Mouse (Mus musculus) gastrocnemius, adult 8-10 months (tissue): Measurements from ENCODE around the gene Lingo3. TPM values are rescaled to one million over a fixed set of nuclear protein-coding genes. Genes with fewer than 3 reads are reported as not detected.
"Not testable (repeated sequence)": the region's sequence is repeated elsewhere in the genome, so short reads cannot be mapped to it uniquely, and the experiment has no call there.

Experiments used
- DNase-seq, 2 experiments: peaks; one replicate each; pipeline ENCODE4 v3.0.0; 2022; ENCODE audit warnings: low spot score in 2 of 2
- total RNA-seq, 4 experiments: library from RNA; stranded (reverse); gene quantifications; 2 replicates each; pipeline ENCODE4 v1.2.4; 2022

The Lingo3 gene
- total RNA-seq, 4 experiments from 2014 or later = 7.4 to 12.5 (median 10.4) TPM

DNA sequence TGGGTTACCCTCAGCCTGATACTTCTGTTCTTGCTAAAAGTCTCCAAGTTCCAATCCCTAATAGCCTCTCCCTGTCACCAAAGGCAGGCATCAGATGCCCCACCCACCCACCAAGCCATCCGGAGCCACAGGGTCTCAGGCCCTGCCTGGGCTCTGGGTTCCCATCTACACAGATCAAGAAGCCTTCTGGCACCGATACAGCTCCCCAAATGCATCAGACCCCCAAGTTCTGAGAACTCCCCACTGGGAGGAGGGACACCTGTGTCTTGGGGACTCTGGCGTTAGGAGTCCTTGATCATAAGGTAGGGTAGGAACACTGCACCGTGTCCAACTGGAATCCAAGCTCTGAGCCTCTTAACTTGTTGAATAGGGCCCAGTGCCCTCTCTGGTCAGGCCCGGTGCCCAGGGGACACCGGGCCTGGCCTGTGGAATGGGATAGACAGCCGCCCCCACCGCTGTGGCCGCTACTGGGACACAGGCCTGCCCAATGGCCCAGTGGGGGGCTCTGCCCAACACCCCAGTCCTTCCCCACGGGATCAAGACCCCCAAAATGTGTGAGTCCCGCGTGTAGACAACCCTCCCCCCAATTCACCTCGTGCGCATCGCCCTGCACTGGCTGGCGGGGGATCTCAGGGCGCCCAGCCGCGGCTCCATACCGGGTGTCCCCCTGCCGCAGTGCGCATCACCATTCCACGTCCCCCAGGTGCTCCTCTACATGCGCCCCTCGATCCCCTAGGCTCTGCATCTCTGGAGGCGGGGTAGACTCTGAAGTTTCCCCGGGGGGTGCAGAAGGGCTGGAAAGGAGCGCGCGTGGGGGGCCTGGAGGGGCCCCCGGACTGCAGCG, 530 bp downstream of the Lingo3 start:
- DNase-seq = no peak

DNA sequence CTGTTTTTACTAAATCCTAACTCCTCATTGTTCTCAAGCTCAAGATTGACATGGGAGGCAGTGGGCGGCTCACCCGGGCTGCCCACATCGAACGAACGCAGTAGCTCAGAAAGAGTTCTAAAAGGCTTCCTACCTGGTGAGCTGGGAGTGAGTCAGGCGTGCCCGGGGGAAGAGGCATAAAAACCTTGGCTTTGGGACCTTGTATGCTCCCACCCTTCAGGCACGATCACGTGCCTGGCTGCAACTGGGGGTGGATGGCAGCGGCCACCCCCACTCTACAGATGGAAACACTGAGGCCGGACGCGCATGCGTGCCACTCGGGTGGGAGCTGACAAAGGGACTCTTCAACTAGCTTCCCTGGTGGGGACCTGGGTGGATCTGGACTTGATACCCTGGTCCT, 1.5 kb downstream of the Lingo3 start:
- no peak for DNase-seq

DNA sequence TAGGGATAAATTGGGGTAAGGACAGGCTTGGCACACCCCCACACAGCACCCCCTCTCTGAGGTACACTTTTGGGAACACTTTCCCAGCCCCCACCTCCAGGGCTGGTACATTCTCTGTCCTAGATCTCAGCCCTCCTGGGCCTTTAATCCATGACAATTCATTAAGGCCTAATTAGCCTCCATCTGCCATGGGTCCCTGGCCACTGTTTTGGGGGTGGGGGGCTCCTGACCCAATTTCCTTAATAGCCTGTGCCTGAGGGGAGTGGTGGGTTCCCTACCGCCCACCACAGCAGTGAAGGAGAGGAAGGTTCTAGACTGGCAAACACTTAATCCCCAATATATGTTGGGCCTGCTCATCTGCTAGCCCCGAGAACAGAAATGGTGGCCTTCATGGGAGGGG, 2.2 kb downstream of the Lingo3 start:
- DNase-seq = no peak

DNA sequence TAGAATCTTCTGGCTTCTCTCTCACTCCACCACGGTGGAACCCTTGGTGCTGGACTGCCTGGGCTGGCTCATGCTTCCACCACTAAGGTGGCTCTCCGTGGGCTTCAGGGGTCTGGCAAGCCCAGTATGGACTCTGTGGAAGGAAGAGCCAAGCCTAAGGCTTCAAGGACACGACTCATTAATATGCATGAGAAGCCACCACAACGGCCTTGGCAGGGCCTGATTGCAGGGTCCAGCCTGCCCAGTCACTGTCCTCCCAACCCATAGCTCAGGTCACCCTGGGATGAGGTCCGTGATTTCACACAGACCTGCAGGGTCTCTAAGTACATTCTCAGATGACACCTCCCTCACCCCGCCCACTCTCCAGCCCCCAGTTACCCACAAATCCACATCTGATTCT, 4.0 kb downstream of the Lingo3 start:
- no peak for DNase-seq

DNA sequence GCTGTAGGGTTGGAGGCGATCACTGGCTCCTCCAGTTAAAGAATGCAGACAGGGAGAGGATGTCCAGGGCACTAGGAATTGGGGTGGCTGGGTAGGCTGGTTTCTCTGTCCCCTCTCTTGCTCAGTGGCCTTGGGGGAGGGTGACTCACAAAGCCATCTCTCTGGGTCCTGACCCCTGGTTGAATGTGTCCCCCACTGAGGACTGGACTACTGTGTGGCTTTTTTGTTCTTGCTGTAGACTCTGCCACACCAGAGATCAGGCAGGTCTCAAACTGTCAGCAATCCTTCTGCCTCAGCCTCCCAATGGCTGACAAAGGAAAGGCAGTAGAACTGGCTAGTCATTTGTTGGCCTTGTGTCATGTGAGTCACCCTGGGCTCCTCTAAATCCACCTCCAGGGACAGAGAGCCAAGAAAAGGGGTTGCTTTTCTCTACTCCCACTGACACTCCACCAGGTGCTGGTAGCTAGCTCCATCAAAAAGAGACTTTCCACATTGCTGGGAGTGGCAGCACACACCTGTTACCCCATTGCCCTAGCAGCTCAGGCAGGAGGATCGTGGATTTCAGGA, 5.4 kb downstream of the Lingo3 start:
- DNase-seq = no peak

DNA sequence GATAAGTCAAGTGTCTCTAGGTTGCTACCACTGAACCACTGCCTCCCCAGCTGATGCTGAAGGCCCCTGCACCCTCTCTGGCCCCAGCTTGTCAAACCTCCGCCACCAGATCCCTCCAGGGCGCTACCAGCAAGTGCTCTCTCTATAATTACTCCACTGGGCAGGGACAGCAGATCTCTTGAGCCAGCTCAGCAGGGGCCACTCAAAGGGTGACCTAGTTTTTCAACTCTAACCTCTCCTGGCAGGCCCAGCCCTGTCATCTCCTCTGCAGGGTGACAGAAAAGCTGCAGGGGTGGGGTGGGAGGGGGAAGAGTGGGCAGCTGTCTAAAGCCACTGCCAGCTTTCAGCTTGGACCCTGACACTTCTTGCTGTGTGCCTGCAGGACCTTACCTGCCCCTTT, 6.0 kb downstream of the Lingo3 start:
- peak; percentile 61 to 77 for DNase-seq

DNA sequence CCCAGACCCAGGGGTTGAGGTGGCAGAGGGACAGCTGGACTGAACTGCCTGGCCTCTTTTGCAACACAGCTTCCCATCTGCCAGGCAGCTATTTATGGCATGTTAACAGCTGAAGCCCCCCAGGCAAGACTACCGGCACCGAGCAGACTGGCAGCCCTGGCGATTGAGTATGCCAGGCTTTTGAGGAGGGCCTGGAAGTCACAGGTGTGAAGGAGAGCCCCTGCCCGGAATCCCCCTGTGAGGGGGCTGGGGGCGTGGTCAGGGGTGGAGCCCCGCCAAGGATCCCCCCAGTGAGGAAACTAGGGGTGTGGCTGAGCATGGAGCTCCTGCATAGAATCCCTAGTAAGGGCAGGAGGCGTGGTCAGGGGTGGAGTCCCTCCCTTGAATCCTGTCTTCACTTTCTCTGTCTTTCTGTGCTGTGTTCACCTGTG, 6.9 kb downstream of the Lingo3 start:
- DNase-seq = peak in 1 of 2 experiments; percentile 48

- no peak for DNase-seq
Observed at GRCm38 (mm10) chr10:80835617-80836016, 8.2 kb downstream of the Lingo3 start.

DNA sequence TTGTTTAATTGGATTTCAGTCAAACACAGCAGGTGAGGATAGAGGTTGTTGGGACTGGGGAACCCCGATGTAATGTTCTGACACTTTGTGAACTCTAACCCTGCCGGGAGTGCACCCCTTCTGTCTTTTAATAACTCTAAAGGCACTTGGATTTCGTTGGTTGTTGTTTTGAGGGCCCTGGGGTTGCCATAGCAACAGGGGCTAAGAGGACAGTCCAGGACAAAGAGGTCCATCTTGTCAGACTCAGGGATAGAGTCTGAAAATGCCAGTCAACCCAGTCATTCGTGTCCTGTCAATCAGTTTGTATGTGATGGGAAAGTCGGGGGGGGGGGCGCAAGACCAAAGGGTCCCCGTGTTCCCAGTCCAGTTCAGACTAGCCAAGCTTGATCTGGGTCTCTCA, 11.0 kb downstream of the Lingo3 start:
- no peak for DNase-seq

DNA sequence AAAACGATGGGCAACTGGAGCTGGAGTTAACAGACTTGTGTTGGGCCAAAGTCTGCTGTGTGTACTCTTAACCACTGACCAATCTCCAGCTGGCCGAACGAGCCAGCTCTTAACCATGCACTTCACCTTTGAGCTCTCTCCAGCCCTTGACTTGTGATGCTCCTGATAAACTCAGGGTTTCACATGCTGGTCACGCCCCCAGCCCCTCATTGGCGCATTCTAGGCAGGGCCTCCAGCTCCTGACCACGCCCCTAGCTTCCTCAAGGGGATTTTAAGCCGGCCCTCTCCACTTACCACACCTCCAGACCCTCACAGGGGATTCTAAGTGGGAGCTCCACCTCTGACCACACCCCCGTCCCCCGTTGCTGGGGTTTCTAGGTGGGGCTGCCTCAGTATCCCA, 12.7 kb downstream of the Lingo3 start:
- peak in 1 of 2 experiments; percentile 40 for DNase-seq

DNA sequence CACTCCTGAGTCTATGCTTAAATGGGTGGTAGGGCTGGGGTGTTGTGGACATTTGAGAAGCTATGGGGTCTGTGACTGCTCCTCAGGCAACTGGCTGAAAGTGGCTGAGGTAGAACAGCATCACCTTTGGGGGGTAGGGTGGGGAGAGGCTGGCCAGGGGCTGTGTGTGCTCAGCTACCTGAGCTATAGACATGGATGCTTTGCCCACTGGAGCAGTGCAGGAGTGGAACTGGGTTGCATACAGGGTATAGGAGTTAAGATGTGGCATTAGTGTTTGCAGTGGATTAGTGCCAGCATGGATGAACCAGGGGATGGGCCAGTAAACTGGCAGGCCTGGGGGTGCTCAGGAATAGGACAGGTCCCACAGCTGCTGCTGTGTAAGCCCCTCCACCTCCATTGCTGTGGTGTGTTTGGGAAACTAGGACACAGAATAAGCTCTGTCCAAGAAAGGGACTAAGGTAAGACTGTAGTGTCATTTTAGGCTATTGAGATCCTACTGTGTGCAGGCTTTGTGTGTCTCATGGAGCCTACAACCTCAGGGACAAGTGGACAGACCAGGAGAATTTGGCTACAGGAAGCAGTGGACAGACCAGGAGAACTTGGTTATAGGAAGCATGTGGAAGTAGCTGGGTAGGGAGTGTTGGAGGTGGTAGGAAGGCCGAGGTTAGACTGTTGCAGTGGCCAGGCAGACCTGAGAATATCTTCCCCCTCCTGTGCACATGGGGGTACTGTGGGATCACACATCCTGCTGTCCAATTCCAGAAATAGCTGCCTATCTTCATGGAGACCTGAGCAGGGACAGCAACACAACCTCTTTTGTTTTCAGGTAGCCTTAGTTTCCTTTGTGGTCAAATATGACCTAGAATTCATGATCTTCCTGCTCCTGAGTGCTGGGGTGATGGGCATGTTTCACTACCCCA, 14.2 kb downstream of the Lingo3 start:
- no peak for DNase-seq

DNA sequence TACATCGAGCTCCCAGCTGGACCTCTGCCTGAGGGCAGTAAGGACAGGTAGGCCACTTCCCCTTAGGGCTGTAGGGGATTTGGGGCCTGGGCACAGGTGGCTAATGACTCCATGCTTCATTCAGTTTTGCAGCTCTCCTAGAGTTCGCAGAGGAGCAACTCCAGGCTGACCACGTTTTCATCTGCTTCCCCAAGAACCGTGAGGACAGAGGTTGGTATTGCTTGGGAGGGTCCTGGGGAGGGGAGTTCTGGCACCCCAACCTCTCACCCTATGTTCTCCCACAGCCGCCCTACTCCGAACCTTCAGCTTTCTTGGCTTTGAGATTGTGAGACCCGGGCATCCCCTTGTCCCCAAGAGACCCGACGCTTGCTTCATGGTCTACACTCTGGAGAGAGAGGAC, 15.3 kb downstream of the Lingo3 start:
- not testable (repeated sequence) for DNase-seq

GRCm38 (mm10) chr10:80827870-80828420, 15.9 kb downstream of the Lingo3 start:
- no peak for DNase-seq

DNA sequence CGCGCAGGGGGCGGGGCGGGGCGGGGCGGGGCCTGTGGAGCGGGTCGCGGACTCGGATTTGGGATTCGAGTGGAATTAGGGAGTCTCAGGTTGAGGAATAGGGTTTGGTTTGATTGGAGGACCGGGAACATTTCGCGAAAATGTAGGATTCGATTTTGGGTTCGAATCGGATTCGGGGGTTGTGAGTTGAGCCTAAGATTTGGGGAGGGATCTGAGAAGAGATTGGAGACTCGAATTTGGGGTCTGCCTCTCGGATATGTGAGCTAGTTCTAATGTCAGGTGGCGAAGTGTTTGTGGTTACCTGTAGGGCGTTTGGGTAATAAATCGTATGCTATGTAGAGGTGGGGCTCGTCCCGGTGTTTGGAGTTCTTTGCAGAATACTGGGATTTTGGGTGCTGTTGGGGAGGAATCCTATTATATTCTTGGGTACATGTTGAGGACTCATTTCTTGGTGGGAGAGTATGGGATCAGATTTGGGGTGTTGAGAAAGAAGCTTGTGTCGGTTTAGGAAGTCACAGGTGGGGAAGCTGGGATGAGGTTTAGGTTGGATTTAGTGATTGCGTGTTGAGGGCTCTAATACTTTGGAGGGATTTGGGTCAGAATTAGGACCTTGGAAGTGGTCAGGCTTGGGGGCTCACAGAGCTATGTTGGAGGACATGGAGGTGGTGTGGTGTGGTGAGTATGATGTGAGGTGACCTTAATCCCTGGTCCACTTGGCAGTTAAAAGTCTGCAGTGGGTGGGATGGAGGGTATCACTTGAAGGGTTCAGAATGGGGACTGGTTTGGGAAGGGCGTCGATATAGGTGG, 16.6 kb downstream of the Lingo3 start:
- DNase-seq = no peak

DNA sequence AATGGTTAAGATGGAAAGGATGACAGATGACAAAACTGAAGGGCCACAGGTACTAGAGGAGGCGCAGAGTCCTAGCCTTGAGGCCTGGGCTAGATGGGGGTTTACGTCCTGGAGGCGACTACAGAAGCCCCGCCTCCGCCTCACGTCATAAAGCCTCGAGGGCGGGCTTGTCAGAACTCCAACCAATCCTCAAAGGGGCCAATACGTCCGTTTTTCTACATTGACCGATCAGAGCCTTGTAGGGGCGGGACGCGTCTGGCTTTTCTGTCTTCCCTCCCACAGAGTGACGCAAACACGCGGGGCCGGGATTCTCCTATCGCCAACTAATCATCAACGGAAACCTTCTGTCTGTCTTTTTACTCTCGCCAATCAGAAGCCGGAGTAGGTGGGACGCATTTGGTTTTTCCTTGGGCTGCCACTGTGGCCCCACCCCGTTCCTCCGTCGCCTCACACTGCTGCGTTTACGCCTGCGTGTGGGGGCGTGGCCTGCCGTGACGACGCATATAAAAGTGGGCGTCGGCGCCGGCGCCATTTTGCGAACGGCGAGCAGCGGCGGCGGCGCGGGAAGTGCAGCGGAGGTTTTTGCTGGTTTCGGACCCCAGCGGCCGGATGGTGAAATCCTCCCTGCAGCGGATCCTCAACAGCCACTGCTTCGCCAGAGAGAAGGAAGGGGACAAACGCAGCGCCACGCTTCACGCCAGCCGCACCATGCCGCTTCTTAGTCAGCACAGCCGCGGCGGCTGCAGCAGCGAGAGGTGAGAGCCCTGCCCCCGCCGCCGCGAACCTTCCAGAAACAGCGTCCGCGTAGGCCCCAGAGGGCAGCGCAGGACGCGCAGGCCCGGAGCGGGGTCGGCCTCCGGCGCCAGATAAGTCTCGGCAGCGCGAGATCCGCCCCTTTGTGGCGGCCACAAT, 17.4 kb downstream of the Lingo3 start, which contains the start of gene Oaz1:
Oaz1 (plus strand) TSS at position 506 of the 912 bp plus-strand sequence.
- peak; percentile 99 to 100 for DNase-seq

GRCm38 (mm10) chr10:80824827-80825226, 19.0 kb downstream of the Lingo3 start:
- no peak for DNase-seq

- no peak for DNase-seq
Observed at GRCm38 (mm10) chr10:80823847-80824643, 19.8 kb downstream of the Lingo3 start.

DNA sequence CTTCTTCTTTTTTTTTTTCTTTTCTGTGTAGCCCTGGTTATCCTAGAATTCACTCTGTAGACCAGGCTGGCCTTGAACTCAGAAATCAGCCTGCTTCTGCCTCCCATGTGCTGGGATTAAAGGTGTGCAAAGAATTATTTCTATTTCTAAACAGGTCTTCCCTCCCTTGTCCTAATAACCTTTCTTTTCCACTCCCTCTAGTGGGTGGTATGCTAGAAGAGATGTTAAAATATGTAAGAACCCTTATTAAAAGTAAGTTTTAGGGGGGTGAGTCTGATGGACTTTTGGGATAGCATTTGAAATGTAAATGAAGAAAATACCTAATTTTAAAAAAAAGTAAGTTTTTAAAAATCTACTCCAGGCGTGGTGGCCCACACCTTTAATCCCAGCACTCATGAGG, 20.5 kb downstream of the Lingo3 start:
- DNase-seq = no peak

DNA sequence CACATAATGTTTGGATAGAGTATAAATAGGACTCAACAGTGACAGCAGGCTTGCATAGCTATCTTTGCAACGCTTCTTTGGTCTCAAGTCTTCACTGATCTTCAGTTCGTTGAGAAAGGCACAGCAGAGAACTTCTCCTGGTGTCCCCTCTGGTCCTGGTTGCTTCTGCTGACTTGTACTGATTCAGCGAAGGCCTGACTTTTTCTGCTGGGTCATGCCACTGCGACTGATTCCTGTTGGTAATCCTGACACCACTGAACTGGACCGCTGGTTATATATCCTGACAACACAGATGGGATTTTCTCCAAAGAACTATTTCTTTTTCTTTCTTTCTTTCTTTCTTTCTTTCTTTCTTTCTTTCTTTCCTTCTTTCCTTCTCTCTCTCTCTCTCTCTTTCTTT, 21.3 kb downstream of the Lingo3 start:
- DNase-seq = no peak
